Mouse (Mus musculus): ENCODE measurements around the gene Slc36a1. TPM values are rescaled to one million over a fixed set of nuclear protein-coding genes. Genes with fewer than 3 reads are reported as not detected.

Gene Slc36a1
- total and polyA plus RNA-seq, 3 experiments = 0.51 to 5.0 (median 2.5) TPM

GRCm38 (mm10) chr11:55168504-55168903 lies 35.6 kb upstream of the Slc36a1 start:
- H3K9ac ChIP-seq (ENCODE audit: insufficient read depth, low read depth) = no peak overlapping the region
- TF ChIP-seq MAX (IDR thresholded peaks at IDR 0.05; ENCODE audit: low read length) (no peak), NELFE (IDR thresholded peaks at IDR 0.05; ENCODE audit: low read depth, low read length) (no peak), UBTF (IDR thresholded peaks at IDR 0.05; ENCODE audit: low read depth, low read length) (no peak), MYC (IDR thresholded peaks at IDR 0.05; ENCODE audit: low read depth, low read length) (no peak)
- dilution Hi-C loops (cut with MboI; ENCODE audit: extremely low pct_ligation_motif_present, extremely low pct_unique_long_range_greater_than_20kb, low sequenced_read_pairs) (no loop called here), in situ Hi-C loops (cut with MboI; ENCODE audit: low pct_ligation_motif_present, low pct_unique_long_range_greater_than_20kb, low sequenced_read_pairs) (loop anchor here (10.0 kb wide), 1 partner anchor 216 kb away; no protein-coding TSS in a partner anchor)
- no peak overlapping the region for H3K27ac ChIP-seq (ENCODE audit: insufficient read depth, low read depth)
- H3K79me2 ChIP-seq (replicated peaks; ENCODE audit: control insufficient read depth, extremely low read depth, insufficient read depth, poor library complexity, severe bottlenecking) = no peaks in the 10 kb centered on the region
- H3K4me3 ChIP-seq (replicated peaks in 1 of 3; ENCODE audit: low read depth in 2 of 3, low read length in 2 of 3, poor library complexity in 1 of 3) = no peak overlapping the region
- H3K36me3 ChIP-seq (replicated peaks in 1 of 2; ENCODE audit: control insufficient read depth in 1 of 2, insufficient read depth in 1 of 2, low read length in 1 of 2) = no peaks in the 10 kb centered on the region
- DNase-seq (ENCODE audit: extremely low read depth) = no peak
- no peaks in the 10 kb centered on the region for H3K4me1 ChIP-seq (ENCODE audit: control insufficient read depth in 1 of 2, insufficient read depth in 2 of 2)
- H3K27me3 ChIP-seq (replicated peaks) = peaks cover 29% of the 10 kb centered on the region
- H3K9me3 ChIP-seq (replicated peaks; ENCODE audit: low read length) = no peaks in the 10 kb centered on the region
- no peak overlapping the region for H3K4me2 ChIP-seq (ENCODE audit: insufficient read depth, low read depth, poor library complexity, severe bottlenecking)

- in situ Hi-C loops (cut with MboI; ENCODE audit: low pct_ligation_motif_present, low pct_unique_long_range_greater_than_20kb, low sequenced_read_pairs) (loop anchor here (10.0 kb wide), 1 partner anchor 216 kb away; no protein-coding TSS in a partner anchor), dilution Hi-C loops (cut with MboI; ENCODE audit: extremely low pct_ligation_motif_present, extremely low pct_unique_long_range_greater_than_20kb, low sequenced_read_pairs) (no loop called here)
Measured at GRCm38 (mm10) chr11:55168914-55169313, 35.2 kb upstream of the Slc36a1 start.

GRCm38 (mm10) chr11:55170501-55170900 lies 33.6 kb upstream of the Slc36a1 start:
- H3K36me3 ChIP-seq (replicated peaks in 1 of 2; ENCODE audit: control insufficient read depth in 1 of 2, insufficient read depth in 1 of 2, low read length in 1 of 2) = no peaks in the 10 kb centered on the region
- TF ChIP-seq MEF2A (IDR thresholded peaks at IDR 0.05; ENCODE audit: borderline replicate concordance, low read depth, low read length) (no peak), POLR2A (IDR thresholded peaks at IDR 0.05; ENCODE audit: low read depth, low read length) (no peak), GABPA (IDR thresholded peaks at IDR 0.05; ENCODE audit: insufficient replicate concordance, low read depth, low read length) (no peak), IRF4 (IDR thresholded peaks at IDR 0.05; ENCODE audit: low read depth, low read length) (no peak), ZC3H11A (IDR thresholded peaks at IDR 0.05; ENCODE audit: low read depth, low read length) (no peak), MAZ (IDR thresholded peaks at IDR 0.05; ENCODE audit: low read depth, low read length) (no peak), UBTF (IDR thresholded peaks at IDR 0.05; ENCODE audit: low read depth, low read length) (no peak), MAFK (IDR thresholded peaks at IDR 0.05; ENCODE audit: insufficient replicate concordance, low read length) (no peak), ZKSCAN1 (IDR thresholded peaks at IDR 0.05; ENCODE audit: borderline replicate concordance, low read depth, low read length) (no peak), BHLHE40 (IDR thresholded peaks at IDR 0.05; ENCODE audit: low read depth, low read length) (no peak), MXI1 (IDR thresholded peaks at IDR 0.05; ENCODE audit: low read depth, low read length) (no peak), SMC3 (IDR thresholded peaks at IDR 0.05; ENCODE audit: low read depth, low read length) (no peak), ETS1 (conservative IDR thresholded peaks at IDR 0.05; ENCODE audit: low read depth, low read length) (no peak), JUN (IDR thresholded peaks at IDR 0.05; ENCODE audit: insufficient read depth, low read depth, low read length) (no peak)
- no peak for DNase-seq (ENCODE audit: extremely low read depth)
- dilution Hi-C loops (cut with MboI; ENCODE audit: extremely low pct_ligation_motif_present, extremely low pct_unique_long_range_greater_than_20kb, low sequenced_read_pairs) (no loop called here), in situ Hi-C loops (cut with MboI; ENCODE audit: low pct_ligation_motif_present, low pct_unique_long_range_greater_than_20kb, low sequenced_read_pairs) (no loop called here)
- H3K27ac ChIP-seq (ENCODE audit: insufficient read depth, low read depth) = no peak overlapping the region
- no peaks in the 10 kb centered on the region for H3K4me1 ChIP-seq (ENCODE audit: control insufficient read depth in 1 of 2, insufficient read depth in 2 of 2)
- H3K79me2 ChIP-seq (replicated peaks; ENCODE audit: control insufficient read depth, extremely low read depth, insufficient read depth, poor library complexity, severe bottlenecking) = no peaks in the 10 kb centered on the region
- peaks cover 34% of the 10 kb centered on the region for H3K27me3 ChIP-seq (replicated peaks)
- no peak overlapping the region for H3K9ac ChIP-seq (ENCODE audit: insufficient read depth, low read depth)
- no peak overlapping the region for H3K4me2 ChIP-seq (ENCODE audit: insufficient read depth, low read depth, poor library complexity, severe bottlenecking)
- H3K9me3 ChIP-seq (replicated peaks; ENCODE audit: low read length) = no peaks in the 10 kb centered on the region
- no peak overlapping the region for H3K4me3 ChIP-seq (replicated peaks in 1 of 3; ENCODE audit: low read depth in 2 of 3, low read length in 2 of 3, poor library complexity in 1 of 3)

More at GRCm38 (mm10) chr11:55168914-55169313, 35.2 kb upstream of the Slc36a1 start:
- no peak overlapping the region for H3K27ac ChIP-seq (ENCODE audit: insufficient read depth, low read depth)
- no peak overlapping the region for H3K4me3 ChIP-seq (replicated peaks in 1 of 3; ENCODE audit: low read depth in 2 of 3, low read length in 2 of 3, poor library complexity in 1 of 3)
- no peaks in the 10 kb centered on the region for H3K36me3 ChIP-seq (replicated peaks in 1 of 2; ENCODE audit: control insufficient read depth in 1 of 2, insufficient read depth in 1 of 2, low read length in 1 of 2)
- no peaks in the 10 kb centered on the region for H3K79me2 ChIP-seq (replicated peaks; ENCODE audit: control insufficient read depth, extremely low read depth, insufficient read depth, poor library complexity, severe bottlenecking)
- no peaks in the 10 kb centered on the region for H3K4me1 ChIP-seq (ENCODE audit: control insufficient read depth in 1 of 2, insufficient read depth in 2 of 2)
- DNase-seq (ENCODE audit: extremely low read depth) = no peak
- no peaks in the 10 kb centered on the region for H3K9me3 ChIP-seq (replicated peaks; ENCODE audit: low read length)
- H3K4me2 ChIP-seq (ENCODE audit: insufficient read depth, low read depth, poor library complexity, severe bottlenecking) = no peak overlapping the region
- H3K9ac ChIP-seq (ENCODE audit: insufficient read depth, low read depth) = no peak overlapping the region
- no peak for TF ChIP-seq SMC3 (IDR thresholded peaks at IDR 0.05; ENCODE audit: low read depth, low read length)
- TF ChIP-seq HCFC1 (IDR thresholded peaks at IDR 0.05; ENCODE audit: low read depth, low read length) = no peak
- TF ChIP-seq JUN (IDR thresholded peaks at IDR 0.05; ENCODE audit: insufficient read depth, low read depth, low read length) = no peak
- TF ChIP-seq TCF12 (IDR thresholded peaks at IDR 0.05; ENCODE audit: low read depth, low read length) = no peak
- no peak for TF ChIP-seq NELFE (IDR thresholded peaks at IDR 0.05; ENCODE audit: low read depth, low read length)
- TF ChIP-seq TBP (conservative IDR thresholded peaks at IDR 0.05; ENCODE audit: low read depth, low read length) = no peak
- TF ChIP-seq POLR2A (IDR thresholded peaks at IDR 0.05; ENCODE audit: low read depth, low read length) = no peak
- peaks cover 27% of the 10 kb centered on the region for H3K27me3 ChIP-seq (replicated peaks)
